In genomic region chr6:96432397-96432796, GRCm38 (mm10) we compare ENCODE assay signal across 12 mouse cellular contexts.
DNase-seq lines count a peak whose midpoint lies in the region; TF ChIP-seq lines count a peak whose summit lies in the region.
"Had no signal": no experiment of that assay in that cellular context is flagged by ENCODE, and none has a peak within 500 bp of the region (broad histone marks: within the 10 kb centered on the region; RNA-seq: fewer than 3 reads in every experiment).

No protein-coding gene starts in this region.

- H3K9me3 ChIP-seq in heart, embryonic 10.5 days = no peaks in the 10 kb centered on the region
- H3K9me3 ChIP-seq: embryonic facial prominence, embryonic 12.5 days; midbrain, embryonic 12.5 days; neural tube, embryonic 13.5 days had no signal

- H3K36me3 ChIP-seq in heart, embryonic 10.5 days = no peaks in the 10 kb centered on the region
- H3K36me3 ChIP-seq: embryonic facial prominence, embryonic 12.5 days; midbrain, embryonic 12.5 days; neural tube, embryonic 13.5 days had no signal

- no peaks in the 10 kb centered on the region for H3K27me3 ChIP-seq in heart, embryonic 10.5 days (ENCODE audit: insufficient read depth, poor library complexity, severe bottlenecking)
- H3K27me3 ChIP-seq: embryonic facial prominence, embryonic 12.5 days; midbrain, embryonic 12.5 days; neural tube, embryonic 13.5 days had no signal

- no peaks in the 10 kb centered on the region for H3K4me1 ChIP-seq in heart, embryonic 10.5 days
- H3K4me1 ChIP-seq: embryonic facial prominence, embryonic 12.5 days; midbrain, embryonic 12.5 days; neural tube, embryonic 13.5 days had no signal

- peak; percentile 5 for DNase-seq in heart, postnatal 4 days
- DNase-seq in heart, embryonic 10.5 days (ENCODE audit: low spot score) = no peak
- peak; percentile 18 to 21 for DNase-seq in left cerebral cortex, postnatal 14 days (ENCODE audit: low spot score in 2 of 2)
- DNase-seq in left cerebral cortex, postnatal 10 days (ENCODE audit: extremely low spot score in 1 of 2, low spot score in 2 of 2) = no peak
- no peak for DNase-seq in brain, embryonic 14.5 days (ENCODE audit: low read depth)
- DNase-seq in lung, postnatal 10 days = peak; percentile 41
- DNase-seq in spleen, postnatal 10 days (ENCODE audit: low spot score in 2 of 2) = no peak
- DNase-seq: right cerebral cortex, postnatal 25 days had no signal

- WGBS in heart, embryonic 10.5 days = 33% methylated on average over 3 of the region's 3 CpGs

- H3K4me3 ChIP-seq in heart, embryonic 10.5 days = no peak overlapping the region
- H3K4me3 ChIP-seq: embryonic facial prominence, embryonic 12.5 days; midbrain, embryonic 12.5 days; neural tube, embryonic 13.5 days had no signal

- no peak overlapping the region for H3K27ac ChIP-seq in heart, embryonic 10.5 days
- H3K27ac ChIP-seq: embryonic facial prominence, embryonic 12.5 days; hindbrain, embryonic 14.5 days; midbrain, embryonic 12.5 days; neural tube, embryonic 13.5 days had no signal

- intact Hi-C loops in left cerebral cortex, postnatal 14 days (cut with DNase I) = no loop called here
- intact Hi-C loops in left cerebral cortex, postnatal 10 days (cut with DNase I) = loop anchor here (10.0 kb wide), 1 partner anchor 572 kb away; no protein-coding TSS in a partner anchor

- TF ChIP-seq POLR2A in brain, embryonic 14.5 days (IDR thresholded peaks at IDR 0.05; ENCODE audit: borderline replicate concordance, extremely low read depth, insufficient read depth, insufficient read length, poor library complexity, severe bottlenecking) = no peak

- peak; percentile 27; the same call in 1 of the 2 replicates for TF ChIP-seq CTCF in brain, embryonic 14.5 days (IDR thresholded peaks at IDR 0.05; ENCODE audit: borderline replicate concordance, extremely low read depth, insufficient read depth, insufficient read length)

Comparison
In these comparisons a context has a peak if more than half of its experiments do, and no peak if none do; other contexts are left out.
1. DNase-seq: peak in heart, postnatal 4 days (single experiment), left cerebral cortex, postnatal 14 days (2 of 2) and lung, postnatal 10 days (single experiment); none in heart, embryonic 10.5 days (single experiment), left cerebral cortex, postnatal 10 days (0 of 2), brain, embryonic 14.5 days (single experiment) and spleen, postnatal 10 days (0 of 2).